Mouse (Mus musculus) splenic B cell, adult 2 months (primary cell): ENCODE data around the gene Bsnd.

Experiments
- DNase-seq: peaks from one replicate; pipeline ENCODE4 v3.0.0-alpha.2; 2011; ENCODE audit warnings: low read depth, low spot score
- H3K27me3 ChIP-seq: 2 replicates; pipeline ENCODE4 v1.6.1; 2012; ENCODE audit warnings: mild to moderate bottlenecking, low read length, moderate library complexity, mixed read lengths; ENCODE audit not compliant: control insufficient read depth, poor library complexity, insufficient read depth, severe bottlenecking
- H3K36me3 ChIP-seq: 2 replicates; pipeline ENCODE4 v1.6.1; 2012; ENCODE audit warnings: mild to moderate bottlenecking, low read length, moderate library complexity, mixed read lengths; ENCODE audit not compliant: control insufficient read depth, poor library complexity, insufficient read depth, severe bottlenecking

The Bsnd gene

DNA sequence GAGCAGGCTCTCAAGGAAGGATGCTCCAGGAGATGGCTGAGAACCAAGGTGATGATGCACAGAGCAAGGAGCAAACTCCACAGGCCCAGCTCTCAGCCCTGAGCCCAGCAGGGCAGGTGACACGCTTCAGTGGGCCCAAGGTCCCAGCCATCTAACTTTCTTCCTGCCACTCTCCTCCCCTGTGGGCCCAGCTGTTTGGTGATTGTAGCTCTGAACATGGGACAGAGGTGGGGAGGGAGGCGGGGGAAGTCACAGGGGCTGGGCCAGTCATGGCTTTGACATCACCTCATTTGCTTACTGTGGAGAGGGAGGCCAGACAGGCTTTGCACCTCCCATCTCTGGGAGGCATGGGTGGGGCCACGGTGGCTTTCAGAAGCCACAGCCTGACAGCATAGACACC lies at the start of gene Bsnd:
TSS of gene Bsnd (minus strand) at position 168 of the 400 bp plus-strand sequence.
- H3K36me3 ChIP-seq, result no peaks in the 10 kb centered on the region
- peak; percentile 83 for DNase-seq
- H3K27me3 ChIP-seq, result no peaks in the 10 kb centered on the region

GRCm38 (mm10) chr4:106541491-106541890 lies 49.4 kb upstream of the Bsnd start:
- no peak for DNase-seq
- no peaks in the 10 kb centered on the region for H3K36me3 ChIP-seq
- H3K27me3 ChIP-seq, result no peaks in the 10 kb centered on the region

DNA sequence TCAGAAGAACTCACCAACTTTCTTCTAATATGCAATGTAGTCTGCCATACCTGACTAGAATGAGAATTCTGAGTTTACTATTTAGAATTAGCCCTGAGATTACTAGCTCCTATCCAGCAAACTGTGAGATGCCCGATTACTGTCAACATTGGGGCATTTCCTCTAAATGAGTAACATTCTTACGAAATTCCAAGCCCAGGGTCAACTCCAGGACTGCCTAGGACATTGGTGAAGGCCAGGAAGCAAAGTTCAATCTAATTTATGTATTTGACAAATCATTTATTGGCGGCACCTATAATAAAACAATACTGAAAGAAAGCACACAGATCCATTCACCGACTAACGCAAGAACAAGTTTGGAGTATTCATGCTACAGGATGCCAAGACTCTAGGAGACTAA lies 47.7 kb upstream of the Bsnd start:
- Histone ChIP-seq H3K36me3 (no peaks in the 10 kb centered on the region), H3K27me3 (no peaks in the 10 kb centered on the region)
- DNase-seq, result no peak

- H3K36me3 ChIP-seq, result no peaks in the 10 kb centered on the region
- DNase-seq, result no peak
- H3K27me3 ChIP-seq, result no peaks in the 10 kb centered on the region
Observed at GRCm38 (mm10) chr4:106534256-106534655, 42.2 kb upstream of the Bsnd start.

DNA sequence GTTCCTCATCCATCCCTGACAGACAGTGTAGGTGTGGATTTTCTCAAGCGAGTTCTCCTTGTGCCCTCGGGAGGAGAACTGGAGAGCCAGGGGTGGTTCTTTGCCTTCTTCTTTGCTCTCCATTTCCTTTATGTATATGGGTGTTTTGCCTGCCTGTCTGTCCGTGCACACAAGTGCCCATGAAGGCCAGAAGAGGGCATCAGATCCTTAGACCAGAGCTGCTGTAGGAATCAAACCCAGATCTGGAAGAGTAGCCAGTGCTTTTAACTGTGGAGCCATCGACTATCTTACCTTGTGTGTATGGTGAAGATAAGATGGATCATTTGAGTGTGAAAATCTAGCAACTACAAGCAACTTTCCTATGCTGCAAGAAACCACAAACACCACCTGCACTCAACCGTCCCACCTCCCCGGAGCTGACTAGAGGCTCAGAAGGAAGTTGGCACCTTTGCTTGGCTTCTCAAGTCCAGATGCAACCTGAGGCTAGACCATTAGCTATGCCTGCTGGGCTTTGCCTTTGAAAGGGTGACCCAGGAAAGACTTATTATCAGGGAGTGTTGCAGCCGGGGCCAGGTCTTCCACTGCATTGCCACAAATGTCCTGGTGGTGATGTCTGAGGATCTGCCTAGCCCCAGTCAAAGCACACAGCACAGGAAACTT lies 41.5 kb upstream of the Bsnd start:
- Histone ChIP-seq H3K36me3 (no peaks in the 10 kb centered on the region), H3K27me3 (no peaks in the 10 kb centered on the region)
- DNase-seq, result no peak

DNA sequence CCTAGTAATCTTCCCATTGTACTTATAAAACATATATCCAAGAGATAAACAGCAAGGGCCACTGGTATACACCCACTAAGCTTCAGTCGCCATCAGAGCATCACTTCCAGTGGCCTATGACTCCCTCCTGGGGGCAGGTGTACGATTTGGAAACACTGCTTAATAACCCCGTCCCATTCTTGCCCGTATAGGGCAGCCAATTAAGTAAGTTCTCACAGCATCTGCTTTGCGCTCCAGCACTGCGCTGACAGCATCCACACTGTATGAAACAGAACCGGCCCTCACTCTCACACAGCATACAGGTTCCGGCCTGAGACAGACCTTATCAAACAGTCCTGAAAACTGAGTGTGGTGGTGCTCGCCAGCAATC lies 38.0 kb upstream of the Bsnd start:
- DNase-seq, result no peak
- no peaks in the 10 kb centered on the region for H3K36me3 ChIP-seq
- no peaks in the 10 kb centered on the region for H3K27me3 ChIP-seq

GRCm38 (mm10) chr4:106529375-106530112 lies 37.5 kb upstream of the Bsnd start:
- H3K36me3 ChIP-seq, result no peaks in the 10 kb centered on the region
- no peaks in the 10 kb centered on the region for H3K27me3 ChIP-seq
- DNase-seq, result peak; percentile 91

GRCm38 (mm10) chr4:106527856-106528547 lies 35.9 kb upstream of the Bsnd start:
- no peaks in the 10 kb centered on the region for H3K27me3 ChIP-seq
- H3K36me3 ChIP-seq, result no peaks in the 10 kb centered on the region
- peak; percentile 22 for DNase-seq

DNA sequence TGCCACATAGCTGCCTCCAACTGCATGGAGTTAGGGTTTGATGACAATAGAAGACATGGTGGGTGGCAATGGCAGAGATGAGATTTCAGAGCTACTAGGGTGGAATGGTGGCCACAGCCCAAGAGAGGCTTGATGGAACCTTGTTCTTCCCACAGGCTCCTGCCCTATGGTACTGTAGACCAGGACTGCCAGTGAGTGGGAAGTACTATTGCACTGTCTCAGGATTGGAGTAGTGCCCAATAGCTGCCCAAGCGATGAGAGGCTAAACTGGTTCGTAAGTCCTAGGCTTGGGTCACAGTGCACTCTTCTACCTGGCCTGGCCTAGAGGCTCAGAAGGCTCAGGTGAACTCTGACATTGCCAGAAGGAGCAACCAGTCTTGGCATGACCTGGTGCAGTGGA lies 32.9 kb upstream of the Bsnd start:
- DNase-seq, result no peak
- H3K27me3 ChIP-seq, result no peaks in the 10 kb centered on the region
- H3K36me3 ChIP-seq, result no peaks in the 10 kb centered on the region

DNA sequence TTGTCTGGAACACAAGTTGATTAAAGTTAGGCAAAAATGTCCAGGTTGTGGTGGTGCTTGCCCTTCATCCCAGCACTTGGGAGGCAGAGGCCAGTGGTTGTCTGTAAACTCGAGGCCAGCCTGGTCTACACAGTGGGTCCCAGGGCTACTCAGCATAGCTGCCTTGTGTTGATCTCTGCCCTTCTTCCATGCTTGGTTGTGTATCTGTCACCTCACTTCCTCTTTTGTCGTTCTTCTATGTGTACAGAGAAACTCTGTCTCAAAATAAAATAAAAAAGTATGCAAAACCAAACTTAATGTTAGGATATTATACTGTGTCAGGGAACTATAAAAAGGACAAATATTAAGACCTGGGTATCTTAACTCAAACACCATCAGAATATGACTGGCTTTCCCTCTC lies 32.0 kb upstream of the Bsnd start:
- DNase-seq, result peak; percentile 32
- Histone ChIP-seq H3K36me3 (no peaks in the 10 kb centered on the region), H3K27me3 (no peaks in the 10 kb centered on the region)

DNA sequence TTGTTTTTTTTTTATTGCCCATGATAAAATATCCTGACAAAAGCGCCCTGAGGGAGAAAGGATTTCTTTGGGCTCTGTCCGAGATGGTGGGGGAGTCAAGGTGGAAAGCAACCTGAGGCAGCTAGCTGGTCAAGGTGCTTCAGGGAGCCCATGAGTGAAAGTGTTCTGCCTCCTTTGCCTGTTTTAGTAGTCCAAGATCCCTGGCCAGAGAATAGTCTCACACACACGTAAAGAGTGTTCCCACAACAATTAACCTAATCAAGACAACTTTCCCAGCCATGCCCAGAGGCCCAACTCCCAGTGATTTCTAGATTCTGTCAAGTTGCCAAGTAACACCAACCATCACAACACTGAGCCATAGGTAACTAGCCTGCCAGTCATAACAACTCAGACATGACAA lies 30.5 kb upstream of the Bsnd start:
- no peaks in the 10 kb centered on the region for H3K27me3 ChIP-seq
- no peak for DNase-seq
- H3K36me3 ChIP-seq, result no peaks in the 10 kb centered on the region

- no peaks in the 10 kb centered on the region for H3K27me3 ChIP-seq
- H3K36me3 ChIP-seq, result no peaks in the 10 kb centered on the region
- no peak for DNase-seq
Observed at GRCm38 (mm10) chr4:106514606-106515005, 22.5 kb upstream of the Bsnd start.

DNA sequence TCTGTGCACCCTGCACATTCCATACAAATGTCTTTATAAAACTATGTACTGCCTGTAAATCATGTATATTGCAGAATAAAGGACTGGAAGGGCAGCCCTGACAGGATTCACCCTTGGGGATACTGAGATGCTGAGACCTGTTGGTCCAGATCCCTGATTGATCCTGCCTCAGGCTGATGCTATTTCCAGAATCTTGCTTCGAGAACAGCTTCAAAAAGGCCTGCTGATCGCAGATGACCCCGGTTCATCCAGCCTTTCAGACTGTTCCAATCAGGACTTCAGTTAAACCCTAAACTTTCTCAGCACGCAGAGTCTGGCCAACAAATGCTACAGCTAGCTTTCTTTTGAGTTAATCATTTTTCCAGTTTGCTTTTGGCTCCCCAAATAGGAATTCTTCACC lies 17.8 kb upstream of the Bsnd start:
- no peaks in the 10 kb centered on the region for H3K36me3 ChIP-seq
- no peak for DNase-seq
- no peaks in the 10 kb centered on the region for H3K27me3 ChIP-seq

GRCm38 (mm10) chr4:106505453-106506058 lies 13.5 kb upstream of the Bsnd start:
- H3K36me3 ChIP-seq, result no peaks in the 10 kb centered on the region
- H3K27me3 ChIP-seq, result no peaks in the 10 kb centered on the region
- no peak for DNase-seq

GRCm38 (mm10) chr4:106503578-106503977 lies 11.5 kb upstream of the Bsnd start:
- Histone ChIP-seq H3K36me3 (no peaks in the 10 kb centered on the region), H3K27me3 (no peaks in the 10 kb centered on the region)
- no peak for DNase-seq
